Mouse (Mus musculus) liver, embryonic 14.5 days (tissue): ENCODE results near the gene Ccpg1os. TPM values are rescaled to one million over a fixed set of nuclear protein-coding genes. Genes with fewer than 3 reads are reported as not detected.

Experiments
- ATAC-seq: fragments of 200-750 bp; cut with Nextera tagmentation; 2 replicates; pipeline ENCODE4 v1.8.0; 2017; ENCODE audit warnings: moderate number of reproducible peaks, mild to moderate bottlenecking, moderate library complexity; ENCODE audit not compliant: insufficient read depth
- DNase-seq, 3 experiments: peaks; one replicate each; pipeline ENCODE4 v3.0.0-alpha.2; 2012 to 2013; ENCODE audit warnings: low read depth in 3 of 3, low spot score in 3 of 3
- H3K27ac ChIP-seq: fragments of 300-500 bp; sonication (generic); 2 replicates; pipeline ENCODE4 v1.5.1; 2014; ENCODE audit warnings: moderate library complexity, mild to moderate bottlenecking, control low read depth, inconsistent platforms
- H3K27me3 ChIP-seq: fragments of 300-500 bp; sonication (generic); 2 replicates; pipeline ENCODE4 v1.6.1; 2014; ENCODE audit warnings: mild to moderate bottlenecking, low read length, moderate library complexity; ENCODE audit not compliant: control insufficient read depth, insufficient read depth
- H3K36me3 ChIP-seq: fragments of 300-500 bp; sonication (generic); replicated peaks from 2 replicates; pipeline ENCODE4 v1.6.1; 2014; ENCODE audit warnings: low read depth; ENCODE audit not compliant: control insufficient read depth, insufficient read depth
- H3K4me1 ChIP-seq, 2 experiments: fragments of 200-500 bp in 1 of 2; fragments of 300-500 bp in 1 of 2; sonication (generic) in 1 of 2; replicated peaks; 2 replicates each; pipeline ENCODE4 v1.6.1; 2012 to 2014; ENCODE audit warnings: antibody characterized with exemption in 1 of 2, inconsistent platforms in 1 of 2, low read length in 1 of 2; ENCODE audit not compliant: control insufficient read depth in 2 of 2, insufficient read depth in 2 of 2
- H3K4me2 ChIP-seq: fragments of 300-500 bp; sonication (generic); 2 replicates; pipeline ENCODE4 v1.6.1; 2014; ENCODE audit warnings: low read depth, mild to moderate bottlenecking, control low read depth, moderate library complexity
- H3K4me3 ChIP-seq, 2 experiments: fragments of 200-500 bp in 1 of 2; fragments of 300-500 bp in 1 of 2; sonication (generic) in 1 of 2; 2 replicates each; pipeline ENCODE4 v1.5.1; 2012 to 2014; ENCODE audit warnings: low read depth in 2 of 2, low read length in 2 of 2, mild to moderate bottlenecking in 2 of 2, control low read depth in 1 of 2, inconsistent platforms in 1 of 2, moderate library complexity in 1 of 2; ENCODE audit not compliant: insufficient read depth in 1 of 2
- H3K9ac ChIP-seq: fragments of 300-500 bp; sonication (generic); replicated peaks from 2 replicates; pipeline ENCODE4 v1.6.1; 2014; ENCODE audit warnings: mild to moderate bottlenecking, control low read depth, moderate library complexity
- H3K9me3 ChIP-seq: fragments of 300-500 bp; sonication (generic); 2 replicates; pipeline ENCODE4 v1.6.1; 2016; ENCODE audit warnings: low read length, mixed read lengths; ENCODE audit not compliant: control insufficient read depth
- CTCF ChIP-seq: IDR thresholded peaks from 2 replicates; pipeline ENCODE4 v1.5.1; 2016; ENCODE audit warnings: antibody characterized with exemption, low read depth, control low read depth
- EP300 ChIP-seq: IDR thresholded peaks from 2 replicates; pipeline ENCODE4 v1.6.1; 2016; ENCODE audit warnings: antibody characterized with exemption, low read depth
- WGBS: fragments of 180-500 bp; shearing (Covaris S2); extraction: QIAGEN DNeasy Blood & Tissue Kit; methylation state at CpG from one replicate; pipeline ENCODE4 v1.1.7; 2014; ENCODE audit not compliant: insufficient replicate concordance; 5-methylcytosine and 5-hydroxymethylcytosine counted together
- microRNA-seq: library from miRNA; unstranded; fragments of <30 nt; microRNA quantifications from one replicate; pipeline ENCODE4, GENCODE M21; 2016
- polyA plus RNA-seq, 2 experiments: library from polyadenylated mRNA; depleted of rRNA in 1 of 2; stranded (reverse) in 1 of 2; unstranded in 1 of 2; fragments of >200 nt; fragmentation: Nextera tagmentation in 1 of 2; extraction: Ambion mirVana in 1 of 2; gene quantifications; 2 replicates each; pipeline versions ENCODE4 v1.2.1 to v1.2.3; 2012 to 2014

The Ccpg1os gene
- polyA plus RNA-seq, 2 experiments, result 2.0 to 3.0 TPM

GRCm38 (mm10) chr9:72935309-72935708, 49.9 kb downstream of the Ccpg1os start:
- Histone ChIP-seq H3K9me3 (no peaks in the 10 kb centered on the region), H3K27ac (no peak overlapping the region), H3K36me3 (no peaks in the 10 kb centered on the region), H3K27me3 (no peaks in the 10 kb centered on the region), H3K9ac (no peak overlapping the region), H3K4me3 (no peak overlapping the region), H3K4me2 (no peak overlapping the region), H3K4me1 (no peaks in the 10 kb centered on the region)
- 66% methylated on average over 4 of the region's 4 CpGs for WGBS
- ATAC-seq (no peak), DNase-seq (no peak)
- 0 out of 2 replicates have a peak, but pooled peaks have one; percentile 25 for TF ChIP-seq CTCF
- TF ChIP-seq EP300, result no peak

- Histone ChIP-seq H3K9ac (no peak overlapping the region), H3K27ac (no peak overlapping the region), H3K36me3 (no peaks in the 10 kb centered on the region), H3K4me1 (no peaks in the 10 kb centered on the region), H3K4me2 (no peak overlapping the region), H3K4me3 (no peak overlapping the region), H3K27me3 (peaks cover 14% of the 10 kb centered on the region), H3K9me3 (no peaks in the 10 kb centered on the region)
- DNase-seq, result no peak
- TF ChIP-seq EP300 (no peak), CTCF (no peak)
- 61% methylated on average over 13 of the region's 13 CpGs for WGBS
- no peak for ATAC-seq
Observed at GRCm38 (mm10) chr9:72931166-72931790, 53.9 kb downstream of the Ccpg1os start.

Small RNAs within 50 kb of the gene (microRNA-seq; reads per million reads assigned to microRNA genes)
- gene Gm27353, result not detected

Other genes starting within 250 kb of the Ccpg1os start
- 0.01 and 0.03 TPM in 2 replicates for gene Prtg, start 178.5 kb downstream of the Ccpg1os start, polyA plus RNA-seq (2012; rRNA removed)
- 0.03 and 0.04 TPM in 2 replicates for gene Prtg, start 178.5 kb downstream of the Ccpg1os start, polyA plus RNA-seq (2014; fragmentation: Nextera tagmentation; extraction: Ambion mirVana)
- gene Pygo1, start 59.7 kb downstream of the Ccpg1os start, polyA plus RNA-seq (2012; rRNA removed), result 0.09 TPM in 2 replicates
- 0.04 and 0.06 TPM in 2 replicates for gene Pygo1, start 59.7 kb downstream of the Ccpg1os start, polyA plus RNA-seq (2014; fragmentation: Nextera tagmentation; extraction: Ambion mirVana)
- 0.04 and 0.15 TPM in 2 replicates for gene Dyx1c1, start 26.6 kb downstream of the Ccpg1os start, polyA plus RNA-seq (2012; rRNA removed)
- gene Dyx1c1, start 26.6 kb downstream of the Ccpg1os start, polyA plus RNA-seq (2014; fragmentation: Nextera tagmentation; extraction: Ambion mirVana), result 0.11 and 0.13 TPM in 2 replicates
- gene Gm44503, start 26.5 kb downstream of the Ccpg1os start, polyA plus RNA-seq (2012; rRNA removed), result not detected in 2 replicates
- gene Gm44503, start 26.5 kb downstream of the Ccpg1os start, polyA plus RNA-seq (2014; fragmentation: Nextera tagmentation; extraction: Ambion mirVana), result not detected in 2 replicates
- gene Ccpg1, start within 50 bp of the Ccpg1os start, polyA plus RNA-seq (2012; rRNA removed), result 2.0 and 3.4 TPM in 2 replicates
- gene Ccpg1, start within 50 bp of the Ccpg1os start, polyA plus RNA-seq (2014; fragmentation: Nextera tagmentation; extraction: Ambion mirVana), result 7.8 and 8.1 TPM in 2 replicates
- gene Pigb, start 55.0 kb upstream of the Ccpg1os start, polyA plus RNA-seq (2012; rRNA removed), result 3.4 and 4.3 TPM in 2 replicates
- gene Pigb, start 55.0 kb upstream of the Ccpg1os start, polyA plus RNA-seq (2014; fragmentation: Nextera tagmentation; extraction: Ambion mirVana), result 5.2 and 6.7 TPM in 2 replicates
- gene Rab27a, start 59.5 kb upstream of the Ccpg1os start, polyA plus RNA-seq (2012; rRNA removed), result 1.8 and 2.8 TPM in 2 replicates
- gene Rab27a, start 59.5 kb upstream of the Ccpg1os start, polyA plus RNA-seq (2014; fragmentation: Nextera tagmentation; extraction: Ambion mirVana), result 1.6 and 1.7 TPM in 2 replicates
- gene Khdc3, start 116.5 kb upstream of the Ccpg1os start, polyA plus RNA-seq (2012; rRNA removed), result 0.05 and 0.08 TPM in 2 replicates
- not detected in 2 replicates for gene Khdc3, start 116.5 kb upstream of the Ccpg1os start, polyA plus RNA-seq (2014; fragmentation: Nextera tagmentation; extraction: Ambion mirVana)
- not detected in 2 replicates for gene Gm20509, start 117.1 kb upstream of the Ccpg1os start, polyA plus RNA-seq (2012; rRNA removed)
- not detected in 2 replicates for gene Gm20509, start 117.1 kb upstream of the Ccpg1os start, polyA plus RNA-seq (2014; fragmentation: Nextera tagmentation; extraction: Ambion mirVana)
- 22.3 and 29.7 TPM in 2 replicates for gene Rsl24d1, start 128.0 kb upstream of the Ccpg1os start, polyA plus RNA-seq (2012; rRNA removed)
- gene Rsl24d1, start 128.0 kb upstream of the Ccpg1os start, polyA plus RNA-seq (2014; fragmentation: Nextera tagmentation; extraction: Ambion mirVana), result 49.5 and 54.9 TPM in 2 replicates